Mouse (Mus musculus): ENCODE data around the gene Rtkn. TPM values are rescaled to one million over a fixed set of nuclear protein-coding genes. Genes with fewer than 3 reads are reported as not detected.

Rtkn gene
- polyA plus RNA-seq (2014; fragmentation: Nextera tagmentation; extraction: Ambion mirVana) = 5.0 and 8.8 TPM in 2 replicates

GRCm38 (mm10) chr6:83134951-83135513 lies at the start of gene Rtkn:
Rtkn (plus strand) TSS chr6:83135463.
- peak within 1 kb of the TSS; percentile 62 for H3K9ac ChIP-seq (replicated peaks; ENCODE audit: low read length)

DNA sequence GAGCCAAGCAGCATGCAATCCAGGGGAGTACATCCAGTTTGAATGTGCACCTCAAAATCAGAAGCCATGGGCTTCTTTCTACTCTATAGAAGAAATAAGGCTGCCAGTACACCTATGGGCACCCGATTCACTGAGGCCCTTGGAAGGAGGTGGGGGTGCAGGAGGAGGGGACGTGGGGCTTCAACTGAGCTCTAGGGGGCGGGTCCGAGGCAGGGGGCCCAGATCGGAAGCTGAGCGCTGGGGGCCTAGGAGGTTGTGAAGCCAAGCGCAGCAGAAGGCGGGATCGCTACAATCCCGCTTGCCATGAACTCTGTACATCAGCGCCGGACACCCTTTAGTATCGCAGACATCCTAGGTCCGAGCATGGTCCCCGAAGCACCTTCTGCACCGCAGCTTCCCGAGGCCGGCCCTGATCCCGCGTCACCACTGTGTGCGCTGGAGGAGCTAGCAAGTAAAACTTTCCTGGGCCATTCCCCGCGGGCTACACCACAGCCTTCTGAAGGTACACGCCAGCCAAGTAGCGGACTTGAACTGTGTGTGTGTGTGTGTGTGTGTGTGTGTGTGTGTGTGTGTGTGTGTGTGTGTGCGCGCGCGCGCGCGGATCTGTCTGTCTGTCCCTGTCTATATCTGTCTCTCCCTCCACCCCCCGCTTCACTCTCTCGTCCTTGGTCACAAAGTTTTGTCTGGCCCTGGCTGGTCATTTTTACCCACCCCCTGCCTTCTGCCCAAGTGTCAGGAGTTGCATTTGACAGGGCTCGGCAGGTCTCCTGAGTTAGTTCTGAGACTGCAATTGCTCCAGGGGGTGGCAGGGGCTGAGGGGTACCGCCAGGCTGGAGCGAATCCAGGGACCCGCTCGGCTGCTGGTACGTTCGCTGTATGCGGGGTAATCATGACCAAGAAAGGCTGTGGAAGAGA lies 48.9 kb upstream of the Rtkn start, which contains the start of gene Lbx2:
TSS of gene Lbx2 (plus strand) at position 247 of the 915 bp plus-strand sequence.
- WGBS = 2% methylated on average over 42 of the region's 42 CpGs
- H3K4me2 ChIP-seq (ENCODE audit: low read length) = no peak within 1 kb of the TSS
- no peak for ATAC-seq (ENCODE audit: low FRiP score, low TSS enrichment)

More at GRCm38 (mm10) chr6:83134951-83135513, at the start of gene Rtkn:
- ATAC-seq (ENCODE audit: low FRiP score, low TSS enrichment) (no peak), DNase-seq (no peak)
- Histone ChIP-seq H3K4me2 (ENCODE audit: low read length) (peak within 1 kb of the TSS; percentile 65), H3K27me3 (ENCODE audit: control insufficient read depth, insufficient read depth, low read length) (0 out of 2 replicates have a peak, but pooled peaks cover 2% of the 10 kb centered on the region), H3K9me3 (ENCODE audit: control insufficient read depth, low read length) (no peaks in the 10 kb centered on the region), H3K36me3 (ENCODE audit: control insufficient read depth, insufficient read depth, low read length) (no peaks in the 10 kb centered on the region), H3K4me1 (ENCODE audit: control insufficient read depth, insufficient read depth, low read length) (peaks cover 32% of the 10 kb centered on the region), H3K4me3 (replicated peaks; ENCODE audit: low read depth, low read length) (peak within 1 kb of the TSS; percentile 39; the same call in 1 of the 2 replicates), H3K27ac (replicated peaks; ENCODE audit: low read depth, low read length) (no peak within 1 kb of the TSS)
- WGBS = 60% methylated on average over 7 of the region's 7 CpGs

GRCm38 (mm10) chr6:83087205-83087925 lies 47.9 kb upstream of the Rtkn start:
- peaks cover 2% of the 10 kb centered on the region; the same call in 1 of the 2 replicates for H3K36me3 ChIP-seq (ENCODE audit: control insufficient read depth, insufficient read depth, low read length)
- no peak for DNase-seq
- peak overlapping the region; percentile 25; the same call in 1 of the 2 replicates for H3K4me2 ChIP-seq (ENCODE audit: low read length)
- under 1% methylated on average over 47 of the region's 47 CpGs for WGBS
- H3K27ac ChIP-seq (replicated peaks; ENCODE audit: low read depth, low read length) = no peak overlapping the region
- H3K9ac ChIP-seq (replicated peaks; ENCODE audit: low read length) = no peak overlapping the region
- H3K27me3 ChIP-seq (ENCODE audit: control insufficient read depth, insufficient read depth, low read length) = peaks cover 82% of the 10 kb centered on the region
- no peaks in the 10 kb centered on the region for H3K4me1 ChIP-seq (ENCODE audit: control insufficient read depth, insufficient read depth, low read length)
- no peaks in the 10 kb centered on the region for H3K9me3 ChIP-seq (ENCODE audit: control insufficient read depth, low read length)
- no peak for ATAC-seq (ENCODE audit: low FRiP score, low TSS enrichment)
- H3K4me3 ChIP-seq (replicated peaks; ENCODE audit: low read depth, low read length) = no peak overlapping the region; the same call in 1 of the 2 replicates

More for the DNA sequence above, 48.9 kb upstream of the Rtkn start, which contains the start of gene Lbx2:
- Histone ChIP-seq H3K9me3 (ENCODE audit: control insufficient read depth, low read length) (no peaks in the 10 kb centered on the region), H3K4me3 (replicated peaks; ENCODE audit: low read depth, low read length) (no peak within 1 kb of the TSS), H3K9ac (replicated peaks; ENCODE audit: low read length) (no peak within 1 kb of the TSS), H3K27me3 (ENCODE audit: control insufficient read depth, insufficient read depth, low read length) (peaks cover 77% of the 10 kb centered on the region), H3K27ac (replicated peaks; ENCODE audit: low read depth, low read length) (no peak within 1 kb of the TSS), H3K4me1 (ENCODE audit: control insufficient read depth, insufficient read depth, low read length) (no peaks in the 10 kb centered on the region), H3K36me3 (ENCODE audit: control insufficient read depth, insufficient read depth, low read length) (peaks cover 5% of the 10 kb centered on the region)
- no peak for DNase-seq

DNA sequence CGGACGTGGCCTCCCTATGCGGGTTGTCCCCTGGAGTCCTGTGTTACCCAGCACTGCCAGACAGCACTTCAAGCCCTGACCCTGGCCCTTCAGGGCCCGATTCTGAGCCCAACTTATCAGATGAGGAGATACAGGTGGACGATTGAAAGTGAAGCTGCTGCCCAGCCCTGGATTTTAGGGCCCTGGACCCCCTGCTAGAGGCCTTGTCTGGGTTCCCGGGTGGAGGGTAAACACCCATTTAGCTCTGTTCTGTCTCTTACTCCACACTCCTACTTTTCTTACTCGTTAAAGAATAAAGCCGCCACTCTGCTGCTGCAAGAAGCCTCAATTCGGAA lies 47.4 kb upstream of the Rtkn start:
- Histone ChIP-seq H3K36me3 (ENCODE audit: control insufficient read depth, insufficient read depth, low read length) (no peaks in the 10 kb centered on the region), H3K9ac (replicated peaks; ENCODE audit: low read length) (no peak overlapping the region), H3K4me3 (replicated peaks; ENCODE audit: low read depth, low read length) (no peak overlapping the region; the same call in 1 of the 2 replicates), H3K4me1 (ENCODE audit: control insufficient read depth, insufficient read depth, low read length) (no peaks in the 10 kb centered on the region), H3K27ac (replicated peaks; ENCODE audit: low read depth, low read length) (no peak overlapping the region), H3K27me3 (ENCODE audit: control insufficient read depth, insufficient read depth, low read length) (peaks cover 76% of the 10 kb centered on the region), H3K4me2 (ENCODE audit: low read length) (peak overlapping the region; percentile 25; the same call in 1 of the 2 replicates), H3K9me3 (ENCODE audit: control insufficient read depth, low read length) (no peaks in the 10 kb centered on the region)
- 3% methylated on average over 9 of the region's 9 CpGs for WGBS
- ATAC-seq (ENCODE audit: low FRiP score, low TSS enrichment) = no peak
- no peak for DNase-seq

GRCm38 (mm10) chr6:83092416-83093127 lies 42.7 kb upstream of the Rtkn start:
- 48% methylated on average over 6 of the region's 6 CpGs for WGBS
- H3K4me1 ChIP-seq (ENCODE audit: control insufficient read depth, insufficient read depth, low read length) = no peaks in the 10 kb centered on the region
- ATAC-seq (ENCODE audit: low FRiP score, low TSS enrichment) (no peak), DNase-seq (no peak)
- no peak overlapping the region for H3K4me2 ChIP-seq (ENCODE audit: low read length)
- no peak overlapping the region for H3K4me3 ChIP-seq (replicated peaks; ENCODE audit: low read depth, low read length)
- H3K27ac ChIP-seq (replicated peaks; ENCODE audit: low read depth, low read length) = no peak overlapping the region
- H3K36me3 ChIP-seq (ENCODE audit: control insufficient read depth, insufficient read depth, low read length) = no peaks in the 10 kb centered on the region
- H3K27me3 ChIP-seq (ENCODE audit: control insufficient read depth, insufficient read depth, low read length) = peaks cover 33% of the 10 kb centered on the region
- H3K9me3 ChIP-seq (ENCODE audit: control insufficient read depth, low read length) = no peaks in the 10 kb centered on the region
- no peak overlapping the region for H3K9ac ChIP-seq (replicated peaks; ENCODE audit: low read length)

- 37% methylated on average over 6 of the region's 6 CpGs for WGBS
- Histone ChIP-seq H3K4me3 (replicated peaks; ENCODE audit: low read depth, low read length) (no peak overlapping the region), H3K27ac (replicated peaks; ENCODE audit: low read depth, low read length) (no peak overlapping the region)
Observed at GRCm38 (mm10) chr6:83095968-83096367, 39.3 kb upstream of the Rtkn start.

GRCm38 (mm10) chr6:83098411-83098810 lies 36.9 kb upstream of the Rtkn start:
- Histone ChIP-seq H3K4me1 (ENCODE audit: control insufficient read depth, insufficient read depth, low read length) (peaks cover 14% of the 10 kb centered on the region), H3K36me3 (ENCODE audit: control insufficient read depth, insufficient read depth, low read length) (no peaks in the 10 kb centered on the region), H3K27me3 (ENCODE audit: control insufficient read depth, insufficient read depth, low read length) (no peaks in the 10 kb centered on the region), H3K9me3 (ENCODE audit: control insufficient read depth, low read length) (no peaks in the 10 kb centered on the region), H3K4me3 (replicated peaks; ENCODE audit: low read depth, low read length) (no peak overlapping the region), H3K27ac (replicated peaks; ENCODE audit: low read depth, low read length) (no peak overlapping the region), H3K9ac (replicated peaks; ENCODE audit: low read length) (no peak overlapping the region), H3K4me2 (ENCODE audit: low read length) (no peak overlapping the region)
- no peak for ATAC-seq (ENCODE audit: low FRiP score, low TSS enrichment)
- DNase-seq = no peak
- WGBS = 74% methylated on average over 2 of the region's 2 CpGs

More at GRCm38 (mm10) chr6:83095968-83096367, 39.3 kb upstream of the Rtkn start:
- Histone ChIP-seq H3K9ac (replicated peaks; ENCODE audit: low read length) (no peak overlapping the region), H3K36me3 (ENCODE audit: control insufficient read depth, insufficient read depth, low read length) (no peaks in the 10 kb centered on the region), H3K9me3 (ENCODE audit: control insufficient read depth, low read length) (no peaks in the 10 kb centered on the region), H3K4me2 (ENCODE audit: low read length) (no peak overlapping the region), H3K4me1 (ENCODE audit: control insufficient read depth, insufficient read depth, low read length) (0 out of 2 replicates have a peak, but pooled peaks cover 4% of the 10 kb centered on the region), H3K27me3 (ENCODE audit: control insufficient read depth, insufficient read depth, low read length) (peaks cover 5% of the 10 kb centered on the region; the same call in 1 of the 2 replicates)
- no peak for DNase-seq
- ATAC-seq (ENCODE audit: low FRiP score, low TSS enrichment) = no peak

DNA sequence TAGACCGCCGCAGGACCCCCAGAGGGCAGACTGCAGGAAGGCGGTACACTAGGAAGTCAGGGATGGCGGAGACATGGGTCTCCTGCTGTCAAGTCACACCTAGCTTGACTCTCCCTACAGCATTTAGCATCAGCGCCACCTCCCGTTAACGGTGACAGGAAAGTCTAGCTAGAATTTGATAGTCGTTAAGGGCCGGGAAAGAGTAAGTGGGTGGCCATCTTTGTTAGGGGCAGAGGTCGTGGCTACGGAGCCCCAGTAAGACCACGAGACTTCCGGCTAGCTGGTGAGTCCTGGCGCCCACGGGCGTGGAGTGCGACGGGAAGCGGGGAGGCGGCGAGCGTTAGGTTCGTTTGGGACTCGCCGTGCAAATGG lies 34.0 kb upstream of the Rtkn start, which contains the start of the genes Ccdc142 and Gm42688:
TSS of gene Ccdc142 (plus strand) at position 286 of the 372 bp plus-strand sequence.
TSS of gene Gm42688 (plus strand) at position 302 of the 372 bp plus-strand sequence.
- Histone ChIP-seq H3K4me1 (ENCODE audit: control insufficient read depth, insufficient read depth, low read length) (peaks cover 14% of the 10 kb centered on the region), H3K9me3 (ENCODE audit: control insufficient read depth, low read length) (no peaks in the 10 kb centered on the region), H3K27me3 (ENCODE audit: control insufficient read depth, insufficient read depth, low read length) (no peaks in the 10 kb centered on the region), H3K36me3 (ENCODE audit: control insufficient read depth, insufficient read depth, low read length) (no peaks in the 10 kb centered on the region), H3K9ac (replicated peaks; ENCODE audit: low read length) (peak within 1 kb of the TSS; percentile 75), H3K4me2 (ENCODE audit: low read length) (peak within 1 kb of the TSS; percentile 99), H3K27ac (replicated peaks; ENCODE audit: low read depth, low read length) (peak within 1 kb of the TSS; percentile 82), H3K4me3 (replicated peaks; ENCODE audit: low read depth, low read length) (peak within 1 kb of the TSS; percentile 77)
- 1% methylated on average over 25 of the region's 25 CpGs for WGBS
- peak; percentile 93 for DNase-seq
- peak; percentile 85 for ATAC-seq (ENCODE audit: low FRiP score, low TSS enrichment)
